In the genomic region with DNA sequence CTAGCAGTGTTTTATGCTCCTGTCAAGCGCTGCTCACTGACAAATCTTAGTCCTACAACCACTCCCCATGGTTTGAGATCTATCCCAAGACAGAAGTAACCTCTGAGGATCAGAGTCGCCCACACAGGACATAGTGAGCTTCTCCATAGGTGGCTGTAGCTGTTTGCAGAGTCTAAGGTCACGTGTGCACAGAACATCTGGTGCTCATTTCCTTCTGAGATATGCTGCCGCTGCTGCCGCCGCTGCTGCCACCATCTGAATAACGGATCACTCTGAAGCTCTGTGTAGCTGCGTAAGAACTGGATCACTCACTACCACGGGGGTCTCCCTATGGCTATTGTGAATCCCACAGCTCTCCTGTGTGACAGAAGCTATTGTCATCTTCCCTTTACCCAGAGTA, we compare ENCODE assay signal across 7 mouse cellular contexts.
A peak's percentile ranks its signal among the peaks of the same experiment; 100 is the strongest.
DNase-seq lines count a peak whose midpoint lies in the region; ATAC-seq lines count a peak whose summit lies in the region.

No protein-coding gene starts in this region.

- DNase-seq in lung, postnatal 14 days, result no peak
- peak; percentile 78 for DNase-seq in embryonic facial prominence, embryonic 10.5 days (ENCODE audit: low spot score)
- DNase-seq in limb, embryonic 11.5 days (ENCODE audit: low spot score), result peak; percentile 80
- peak; percentile 61 to 76 for DNase-seq in thymus, postnatal 36 days
- no peak for DNase-seq in left cerebral cortex, postnatal 25 days (ENCODE audit: low spot score in 2 of 2)
- DNase-seq in left cerebral cortex, postnatal 36 days (ENCODE audit: low spot score in 2 of 2), result no peak

- no peak overlapping the region for H3K9ac ChIP-seq in lung, embryonic 16.5 days (ENCODE audit: low read length)
- no peak overlapping the region for H3K9ac ChIP-seq in limb, embryonic 11.5 days (ENCODE audit: low read length)

- H3K36me3 ChIP-seq in lung, embryonic 16.5 days (ENCODE audit: control insufficient read depth, insufficient read depth, low read length), result no peaks in the 10 kb centered on the region
- no peaks in the 10 kb centered on the region for H3K36me3 ChIP-seq in embryonic facial prominence, embryonic 10.5 days (replicated peaks)
- H3K36me3 ChIP-seq in limb, embryonic 11.5 days (ENCODE audit: control insufficient read depth, insufficient read depth, low read length), result no peaks in the 10 kb centered on the region

- no peak overlapping the region for H3K4me2 ChIP-seq in lung, embryonic 16.5 days (ENCODE audit: low read depth, low read length)
- H3K4me2 ChIP-seq in limb, embryonic 11.5 days (ENCODE audit: low read depth, severe bottlenecking), result peak overlapping the region; percentile 10; the same call in 1 of the 2 replicates

- H3K9me3 ChIP-seq in lung, embryonic 16.5 days (ENCODE audit: control insufficient read depth, low read length), result peaks cover 4% of the 10 kb centered on the region
- H3K9me3 ChIP-seq in embryonic facial prominence, embryonic 10.5 days, result no peaks in the 10 kb centered on the region
- no peaks in the 10 kb centered on the region for H3K9me3 ChIP-seq in limb, embryonic 11.5 days (ENCODE audit: control insufficient read depth, low read length)

- intact Hi-C loops in left cerebral cortex, postnatal 25 days (cut with DNase I), result loop anchor here (5.0 to 10.0 kb wide), 4 partner anchors 520 to 950 kb away; no protein-coding TSS in a partner anchor
- intact Hi-C loops in left cerebral cortex, postnatal 36 days (cut with DNase I), result loop anchor here (5.0 kb wide), 3 partner anchors 617 to 697 kb away; partner anchors contain the start of gene Prickle1

- no peak overlapping the region for H3K4me3 ChIP-seq in lung, embryonic 16.5 days (ENCODE audit: low read length)
- 0 out of 2 replicates have a peak overlapping the region, but pooled peaks have one; percentile 8 for H3K4me3 ChIP-seq in embryonic facial prominence, embryonic 10.5 days
- no peak overlapping the region for H3K4me3 ChIP-seq in limb, embryonic 11.5 days (ENCODE audit: low read depth, low read length)

- no peaks in the 10 kb centered on the region for H3K27me3 ChIP-seq in lung, embryonic 16.5 days (ENCODE audit: control insufficient read depth, insufficient read depth, low read depth, low read length)
- no peaks in the 10 kb centered on the region for H3K27me3 ChIP-seq in embryonic facial prominence, embryonic 10.5 days (replicated peaks; ENCODE audit: low read depth, poor library complexity, severe bottlenecking)
- H3K27me3 ChIP-seq in limb, embryonic 11.5 days (ENCODE audit: control insufficient read depth, insufficient read depth, low read length), result no peaks in the 10 kb centered on the region

- H3K4me1 ChIP-seq in lung, embryonic 16.5 days (replicated peaks; ENCODE audit: control insufficient read depth, insufficient read depth, low read length), result peaks cover 7% of the 10 kb centered on the region
- peaks cover 27% of the 10 kb centered on the region for H3K4me1 ChIP-seq in embryonic facial prominence, embryonic 10.5 days
- peaks cover 10% of the 10 kb centered on the region for H3K4me1 ChIP-seq in limb, embryonic 11.5 days (ENCODE audit: control insufficient read depth, insufficient read depth, low read length)

- ATAC-seq in lung, embryonic 16.5 days (ENCODE audit: low read depth), result peak; percentile 68; the same call in 1 of the 2 replicates
- peak; percentile 78; the same call in 1 of the 2 replicates for ATAC-seq in limb, embryonic 11.5 days (ENCODE audit: insufficient number of reproducible peaks, low FRiP score, low TSS enrichment, low read depth)

- 13% methylated on average over 9 of the region's 9 CpGs for WGBS in lung, embryonic 16.5 days
- 34% methylated on average over 9 of the region's 9 CpGs for WGBS in embryonic facial prominence, embryonic 10.5 days
- 9% methylated on average over 9 of the region's 9 CpGs for WGBS in limb, embryonic 11.5 days

- no peak overlapping the region for H3K27ac ChIP-seq in lung, embryonic 16.5 days (ENCODE audit: low read length)
- peak overlapping the region; percentile 74 for H3K27ac ChIP-seq in embryonic facial prominence, embryonic 10.5 days (replicated peaks)
- 0 out of 2 replicates have a peak overlapping the region, but pooled peaks have one; percentile 40 for H3K27ac ChIP-seq in limb, embryonic 11.5 days (replicated peaks; ENCODE audit: low read depth, low read length)

Comparison
In these comparisons a context has a peak if more than half of its experiments do, and no peak if none do; other contexts are left out.
1. DNase-seq: peak in embryonic facial prominence, embryonic 10.5 days (single experiment), limb, embryonic 11.5 days (single experiment) and thymus, postnatal 36 days (2 of 2); none in lung, postnatal 14 days (single experiment), left cerebral cortex, postnatal 25 days (0 of 2) and left cerebral cortex, postnatal 36 days (0 of 2).